Mouse (Mus musculus): ENCODE results near the gene Pde4a.
"Not testable (repeated sequence)": the region's sequence is repeated elsewhere in the genome, so short reads cannot be mapped to it uniquely, and the experiment has no call there.

The Pde4a gene

DNA sequence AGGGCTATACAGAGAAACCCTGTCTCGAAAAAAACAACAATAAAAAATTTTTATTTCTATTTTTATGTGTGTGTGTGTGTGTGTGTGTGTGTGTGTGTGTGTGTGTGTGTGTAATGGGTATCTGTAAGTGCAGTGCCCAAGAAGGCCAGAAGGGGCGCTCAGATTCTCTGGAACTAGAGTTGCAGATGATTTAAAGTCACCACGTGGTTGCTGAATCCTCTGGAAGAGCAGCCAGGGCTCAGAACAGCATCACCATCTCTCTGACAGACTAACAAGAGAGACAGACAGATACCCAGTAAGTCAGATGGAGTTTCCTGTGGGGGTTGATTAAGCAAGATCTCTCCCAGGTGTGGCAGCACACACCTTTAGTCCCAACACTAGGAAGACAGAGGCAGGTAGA is 54.3 kb downstream of the Pde4a start:
- no peak for DNase-seq (ENCODE audit: low read depth, low spot score)

DNA sequence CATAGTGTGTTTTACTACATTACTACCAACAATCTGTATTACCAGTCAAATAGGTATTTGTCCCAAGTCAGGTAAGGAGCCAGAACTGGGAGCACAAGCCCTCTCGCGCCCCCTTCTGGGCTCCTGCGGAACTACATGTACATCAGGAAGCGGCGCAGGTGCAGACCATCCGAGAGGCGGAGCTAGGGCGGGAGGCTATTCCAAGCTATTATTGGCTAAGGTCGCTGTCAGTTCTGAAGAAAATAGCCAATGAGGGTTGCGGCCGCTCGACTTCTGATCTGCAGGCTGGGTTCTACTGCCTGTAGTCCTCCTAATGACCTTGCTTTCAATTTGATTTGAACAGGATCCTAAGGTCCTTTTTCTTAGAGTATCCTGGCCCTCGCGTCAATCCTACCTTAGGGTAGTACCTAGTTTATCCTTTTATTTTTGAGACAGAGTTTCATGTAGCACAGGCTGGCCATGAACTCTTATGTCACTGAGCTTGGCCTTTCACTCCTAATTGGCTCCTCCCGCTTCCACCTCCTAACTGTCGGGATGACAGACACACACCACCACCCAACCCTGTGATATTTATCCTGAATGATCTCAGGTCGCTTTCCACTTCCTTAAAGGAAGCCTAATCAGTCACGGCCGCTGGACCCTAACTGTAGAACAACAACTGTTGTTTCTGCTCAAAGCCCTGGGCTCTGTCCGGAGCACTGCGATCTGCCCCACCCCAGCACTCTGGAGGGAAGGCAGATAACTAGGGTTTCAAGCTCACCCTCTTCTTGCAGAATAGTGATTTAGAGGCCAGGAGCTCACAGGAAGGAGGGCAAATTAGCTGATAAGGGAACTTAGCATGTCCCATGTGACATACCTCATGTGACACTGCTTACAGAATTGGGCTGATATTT is 55.2 kb downstream of the Pde4a start:
- DNase-seq (ENCODE audit: low read depth, low spot score) = no peak

DNA sequence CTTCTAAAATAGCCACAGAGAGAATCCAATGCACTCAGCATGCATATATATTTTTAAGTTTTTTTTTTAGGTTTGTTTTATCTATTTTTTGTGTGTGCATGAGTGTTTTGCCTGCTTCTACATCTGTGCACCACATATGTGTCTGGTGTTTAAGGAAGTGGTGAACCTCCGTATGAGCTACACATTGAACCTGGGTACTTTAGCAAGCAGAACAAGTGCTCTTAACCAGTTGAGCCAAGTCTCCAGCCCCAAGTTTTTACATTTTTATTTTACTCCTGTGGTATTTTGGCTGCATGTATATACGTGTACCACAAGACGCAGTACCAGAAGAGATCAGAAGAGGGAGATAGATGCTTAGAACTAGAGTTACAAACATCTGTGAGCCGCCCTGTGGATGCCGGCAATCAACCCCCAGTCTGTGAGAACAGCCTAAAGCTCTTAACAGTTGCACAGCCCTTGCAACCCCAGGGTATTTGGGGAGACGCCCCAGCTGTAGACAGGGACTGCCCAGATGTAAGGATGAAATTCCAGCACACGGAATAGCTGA is 55.9 kb downstream of the Pde4a start:
- no peak for DNase-seq (ENCODE audit: low read depth, low spot score)

DNA sequence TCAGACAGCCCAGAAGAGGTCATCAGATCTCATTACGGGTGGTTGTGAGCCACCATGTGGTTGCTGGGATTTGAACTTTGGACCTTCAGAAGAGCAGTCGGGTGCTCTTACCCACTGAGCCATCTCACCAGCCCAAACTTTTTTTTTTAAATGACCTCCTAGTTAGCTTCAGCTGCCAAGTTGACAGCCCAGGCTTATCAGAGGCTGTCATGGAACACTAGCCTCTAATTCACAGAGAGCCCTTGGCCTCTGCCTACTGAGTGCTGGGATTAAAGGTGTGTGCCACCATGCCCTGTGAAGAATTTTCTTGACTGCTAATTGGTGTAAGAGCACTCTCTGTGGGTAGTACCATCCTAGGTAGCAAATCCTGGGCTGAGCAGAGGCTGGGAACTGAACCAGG is 58.0 kb downstream of the Pde4a start:
- DNase-seq (ENCODE audit: low read depth, low spot score) = not testable (repeated sequence)

DNA sequence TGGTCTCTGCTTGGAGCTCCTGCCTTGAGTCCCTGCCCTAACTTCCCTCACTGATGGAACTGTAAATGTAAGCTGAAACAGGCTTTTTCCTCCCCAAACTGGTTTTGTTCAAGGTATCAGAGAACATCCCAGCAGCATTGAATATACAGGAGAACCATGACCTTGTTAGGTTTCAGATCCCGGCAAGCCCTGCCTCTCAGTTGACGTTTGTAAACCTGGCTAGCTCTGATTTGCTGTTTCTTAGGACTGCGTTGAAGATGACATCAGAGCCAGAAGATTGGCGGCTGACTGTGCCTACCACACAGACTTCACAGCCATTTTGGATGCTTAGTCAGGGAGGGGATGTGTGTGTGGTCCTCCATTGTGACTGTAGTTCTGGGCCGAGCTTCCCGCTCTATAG is 58.4 kb downstream of the Pde4a start:
- no peak for DNase-seq (ENCODE audit: low read depth, low spot score)

DNA sequence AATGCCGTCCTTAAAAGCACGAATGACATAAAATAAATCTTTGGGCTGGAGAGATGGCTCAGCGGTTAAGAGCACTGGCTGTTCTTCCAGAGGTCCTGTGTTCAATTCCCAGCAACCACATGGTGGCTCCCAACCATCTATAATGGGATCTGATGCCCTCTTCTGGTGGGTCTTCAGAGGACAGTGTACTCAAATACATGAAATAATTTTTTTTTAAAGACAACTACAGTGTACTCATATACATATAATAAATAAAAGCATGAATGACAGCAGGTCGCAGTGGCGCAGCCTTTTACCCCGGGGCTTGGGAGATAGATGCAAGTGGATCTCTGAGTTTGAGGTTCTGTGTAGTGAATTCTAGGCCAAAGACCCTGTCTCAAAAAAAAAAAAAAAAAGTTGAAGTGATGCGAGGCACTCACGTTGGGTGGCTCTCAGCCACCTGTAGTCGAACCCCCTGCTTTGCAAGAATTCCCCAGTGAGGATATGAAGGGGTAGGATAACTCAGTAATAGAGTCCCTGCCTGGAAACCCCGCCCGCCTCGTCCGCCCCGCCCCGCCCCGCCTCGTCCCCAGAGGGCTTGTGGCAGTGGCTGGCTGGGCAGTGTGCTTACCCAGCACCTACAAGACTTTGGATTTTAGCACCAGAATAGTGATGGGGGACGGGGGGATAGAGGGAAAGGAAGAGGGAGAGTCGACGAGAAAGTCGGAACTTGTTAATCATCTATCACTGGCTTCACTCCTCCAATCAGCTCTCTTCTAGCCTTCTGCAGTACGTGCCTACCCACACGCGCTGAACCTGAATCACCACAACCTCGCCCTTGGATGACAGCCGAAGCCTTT is 59.3 kb downstream of the Pde4a start:
- DNase-seq (ENCODE audit: low read depth, low spot score) = no peak

DNA sequence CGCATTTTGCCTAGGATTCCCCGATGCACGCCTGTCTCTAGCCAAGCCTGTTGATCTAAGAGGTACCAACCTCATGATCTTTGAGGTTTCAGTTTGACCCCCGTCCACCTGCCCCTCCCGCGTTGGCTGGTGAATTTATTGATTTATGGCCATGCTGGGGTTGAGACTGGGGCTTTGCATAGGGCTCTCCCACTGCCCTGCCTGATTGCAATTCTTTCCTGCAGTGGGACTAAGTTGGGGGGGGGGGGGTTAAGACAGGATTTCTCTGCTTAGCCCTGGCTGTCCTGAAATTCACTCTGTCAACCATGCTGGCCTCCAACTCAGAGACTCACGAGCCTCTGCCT is 59.9 kb downstream of the Pde4a start:
- DNase-seq (ENCODE audit: low read depth, low spot score) = no peak

DNA sequence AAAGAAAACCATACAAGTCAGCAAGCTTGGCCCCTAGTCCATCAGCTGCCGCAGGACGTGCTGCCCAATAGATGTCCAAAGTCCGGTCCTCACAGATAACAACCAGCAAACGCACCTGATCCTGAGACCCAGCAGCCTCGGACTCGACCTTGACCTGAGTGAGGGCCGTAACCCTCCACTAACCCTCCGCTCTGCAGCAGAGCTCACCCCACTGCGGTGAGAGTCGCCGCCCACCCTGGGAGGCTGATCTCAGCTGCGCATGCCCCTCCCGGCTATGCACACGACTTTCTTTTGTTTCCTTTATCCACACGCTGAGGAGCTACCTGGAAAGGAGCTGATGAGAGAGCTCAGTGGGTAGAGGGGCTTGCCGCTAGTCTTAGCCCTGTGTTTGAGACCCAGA is 61.8 kb downstream of the Pde4a start:
- no peak for DNase-seq (ENCODE audit: low read depth, low spot score)

DNA sequence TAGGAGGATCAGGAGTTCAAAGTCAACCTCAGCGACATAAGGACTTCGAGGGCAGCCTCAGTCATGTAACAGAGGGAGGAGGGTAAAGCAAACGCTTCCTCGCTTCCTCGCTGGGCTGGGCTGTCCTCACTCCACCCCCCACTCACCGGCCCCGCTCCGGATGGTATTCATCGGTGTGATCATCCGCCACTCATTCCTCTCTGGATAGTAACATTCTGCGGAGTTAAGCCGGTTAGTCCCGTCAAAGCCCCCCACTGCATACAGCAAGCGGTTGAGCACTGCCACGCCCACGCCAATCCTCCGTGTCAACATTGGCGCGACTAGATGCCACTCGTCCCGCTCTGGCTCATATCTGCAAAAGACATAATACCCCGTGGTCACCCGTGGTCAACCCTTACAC is 66.0 kb downstream of the Pde4a start:
- no peak for DNase-seq (ENCODE audit: low read depth, low spot score)

DNA sequence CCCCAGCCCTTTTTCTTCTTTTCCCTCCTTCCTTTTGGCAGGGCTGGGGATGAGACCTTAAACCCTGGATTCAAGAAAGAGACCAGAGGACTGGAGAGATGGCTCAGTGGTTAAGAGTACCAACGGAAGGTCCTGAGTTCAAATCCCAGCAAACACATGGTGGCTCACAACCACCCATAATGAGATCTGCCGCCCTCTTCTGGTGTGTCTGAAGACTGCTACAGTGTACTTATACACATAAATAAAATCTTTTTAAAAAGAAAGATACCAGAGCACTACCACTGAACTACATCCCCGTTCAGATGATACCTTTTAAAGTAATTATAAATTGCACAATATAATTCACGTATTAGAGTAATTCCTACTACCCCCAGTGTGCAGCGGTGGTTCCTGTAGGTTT is 67.4 kb downstream of the Pde4a start:
- DNase-seq (ENCODE audit: low read depth, low spot score) = no peak

DNA sequence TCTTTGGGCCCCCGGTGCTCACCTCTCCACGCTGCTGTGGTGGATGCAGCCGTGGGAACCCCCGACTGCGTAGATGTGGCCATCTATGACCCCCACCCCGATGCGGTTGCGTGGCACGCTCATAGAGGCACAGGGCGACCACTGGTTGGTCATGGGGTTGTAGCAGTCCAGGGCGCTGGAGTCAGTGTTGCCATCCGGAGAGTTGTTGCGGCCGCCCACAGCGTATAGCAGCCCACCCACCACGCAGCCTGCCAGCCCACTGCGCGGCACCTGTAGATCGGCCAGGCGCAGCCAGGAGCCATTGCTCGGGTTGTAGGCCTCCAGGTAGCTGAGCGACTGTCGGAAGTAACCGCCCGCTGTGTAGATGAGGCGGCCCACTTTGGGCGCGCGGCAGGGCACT is 67.9 kb downstream of the Pde4a start:
- no peak for DNase-seq (ENCODE audit: low read depth, low spot score)

DNA sequence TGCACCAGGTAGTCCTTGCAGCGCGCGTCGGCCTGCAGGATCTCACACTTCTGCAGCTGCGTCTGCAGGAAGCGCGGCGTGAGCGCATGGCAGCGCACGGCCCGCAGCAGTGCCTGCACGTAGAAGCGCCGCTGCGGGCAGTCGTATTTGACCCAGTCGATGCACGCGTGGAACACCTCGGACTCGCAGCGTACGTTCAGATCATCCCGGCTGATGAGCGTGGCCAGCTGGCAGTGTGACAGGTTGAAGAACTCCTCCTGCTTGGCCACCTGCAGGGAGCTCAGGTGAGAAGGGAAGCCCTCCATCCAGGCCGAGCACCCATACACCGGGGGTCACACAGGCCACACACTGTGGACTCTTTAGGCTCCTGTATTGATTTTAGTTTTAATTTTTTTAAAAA is 68.3 kb downstream of the Pde4a start:
- DNase-seq (ENCODE audit: low read depth, low spot score) = no peak

DNA sequence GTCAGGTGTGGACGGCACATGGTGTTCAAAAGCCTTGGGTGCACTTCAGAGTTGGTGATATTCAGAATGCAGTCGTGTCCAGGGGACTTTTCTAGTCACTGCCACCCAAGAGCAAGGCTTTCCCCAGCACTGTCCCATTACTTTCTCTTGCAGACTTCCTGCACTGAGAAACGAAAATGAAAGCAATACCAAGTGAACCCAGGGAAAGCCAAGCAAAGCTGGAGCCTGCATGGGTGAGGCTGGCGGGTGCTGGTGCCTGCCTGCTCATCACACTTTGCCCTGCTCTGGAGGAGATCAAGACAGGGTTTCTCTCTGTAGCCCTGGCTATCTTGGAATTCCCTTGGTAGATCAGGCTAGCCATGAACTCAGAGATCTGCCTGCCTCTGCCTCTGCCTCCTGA is 69.8 kb downstream of the Pde4a start:
- DNase-seq (ENCODE audit: low read depth, low spot score) = no peak

DNA sequence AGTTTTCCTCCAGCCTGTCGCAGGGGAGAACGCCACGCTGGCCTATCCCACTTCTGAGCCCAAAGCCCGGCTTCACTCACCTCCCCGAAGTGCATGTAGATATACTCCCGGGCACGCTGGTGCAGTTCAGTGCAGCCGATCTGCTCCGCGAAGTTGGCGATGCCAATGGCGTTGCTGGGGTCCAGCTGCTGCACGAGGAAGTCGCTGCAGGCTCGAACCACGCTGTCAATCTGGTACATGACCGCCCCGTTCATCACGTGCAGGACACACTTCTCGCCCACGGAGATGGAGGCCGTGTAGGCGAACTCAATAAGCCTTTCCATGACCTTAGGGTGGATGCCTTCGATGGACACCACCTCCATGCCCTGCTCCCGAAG is 71.5 kb downstream of the Pde4a start:
- no peak for DNase-seq (ENCODE audit: low read depth, low spot score)

DNA sequence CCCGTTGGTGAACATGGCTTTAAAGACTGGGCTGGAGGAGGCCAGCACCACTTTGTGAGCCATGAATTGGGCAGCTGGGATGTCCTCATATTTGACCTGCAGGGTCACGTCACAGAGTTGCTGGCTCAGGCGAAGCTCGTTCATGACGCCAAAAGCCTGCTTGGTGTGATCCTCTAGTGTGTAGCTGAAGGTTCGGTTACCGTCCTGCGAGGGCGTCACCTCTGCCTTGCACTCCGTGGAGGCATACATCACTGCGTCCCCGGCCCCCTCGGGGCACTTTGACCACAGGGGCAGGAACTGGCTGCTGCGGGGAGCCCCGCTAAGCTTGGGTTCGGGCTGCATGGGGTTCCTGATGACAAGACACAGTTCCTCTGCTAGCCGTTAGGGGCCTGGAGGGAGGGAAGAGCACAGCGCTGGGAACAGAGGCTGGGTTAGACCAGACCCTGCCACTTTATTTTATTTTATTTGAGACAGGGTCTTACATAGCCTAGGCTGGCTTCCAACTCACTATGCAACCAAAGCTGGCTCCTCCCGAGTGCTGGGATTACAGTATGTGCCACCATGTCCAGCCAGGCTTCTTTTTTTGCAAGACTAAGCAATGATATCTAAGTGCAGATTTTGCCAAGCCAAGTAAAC is 72.0 kb downstream of the Pde4a start:
- no peak for DNase-seq (ENCODE audit: low read depth, low spot score)

DNA sequence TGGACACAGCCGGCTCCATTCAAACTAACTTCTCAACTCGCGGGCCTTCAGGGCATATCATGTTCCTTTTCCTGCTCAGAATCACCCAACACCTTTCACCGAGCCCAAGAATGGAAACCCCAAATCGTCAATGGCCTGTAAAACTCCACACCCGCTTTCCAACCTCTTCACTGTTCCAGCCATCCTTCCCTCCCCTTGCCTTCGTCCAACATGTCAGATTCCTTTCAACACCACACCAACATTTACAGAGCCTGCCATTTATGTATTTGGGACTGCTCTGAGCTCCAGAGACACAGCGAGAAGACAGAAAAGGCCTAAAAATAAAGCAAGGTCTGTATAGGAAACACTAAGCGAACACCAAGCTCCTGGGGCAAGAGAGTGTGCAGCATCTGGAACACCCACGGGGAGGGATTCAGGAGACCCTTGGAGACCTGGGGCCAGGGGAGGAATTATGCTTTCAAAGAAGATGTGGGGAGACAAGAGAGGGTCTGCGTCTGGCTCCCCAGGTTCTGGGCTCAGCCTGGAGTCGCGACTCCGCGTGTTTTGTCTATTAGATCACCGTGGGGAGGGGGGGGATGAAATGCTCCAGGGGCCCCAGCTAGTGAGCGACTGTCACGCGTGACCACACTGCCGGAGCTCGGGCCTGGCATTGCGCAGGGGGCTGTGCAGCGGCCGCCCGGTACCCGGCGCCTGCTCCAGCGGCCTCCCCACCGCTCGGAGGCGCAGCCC is 72.7 kb downstream of the Pde4a start:
- DNase-seq (ENCODE audit: low read depth, low spot score) = no peak

DNA sequence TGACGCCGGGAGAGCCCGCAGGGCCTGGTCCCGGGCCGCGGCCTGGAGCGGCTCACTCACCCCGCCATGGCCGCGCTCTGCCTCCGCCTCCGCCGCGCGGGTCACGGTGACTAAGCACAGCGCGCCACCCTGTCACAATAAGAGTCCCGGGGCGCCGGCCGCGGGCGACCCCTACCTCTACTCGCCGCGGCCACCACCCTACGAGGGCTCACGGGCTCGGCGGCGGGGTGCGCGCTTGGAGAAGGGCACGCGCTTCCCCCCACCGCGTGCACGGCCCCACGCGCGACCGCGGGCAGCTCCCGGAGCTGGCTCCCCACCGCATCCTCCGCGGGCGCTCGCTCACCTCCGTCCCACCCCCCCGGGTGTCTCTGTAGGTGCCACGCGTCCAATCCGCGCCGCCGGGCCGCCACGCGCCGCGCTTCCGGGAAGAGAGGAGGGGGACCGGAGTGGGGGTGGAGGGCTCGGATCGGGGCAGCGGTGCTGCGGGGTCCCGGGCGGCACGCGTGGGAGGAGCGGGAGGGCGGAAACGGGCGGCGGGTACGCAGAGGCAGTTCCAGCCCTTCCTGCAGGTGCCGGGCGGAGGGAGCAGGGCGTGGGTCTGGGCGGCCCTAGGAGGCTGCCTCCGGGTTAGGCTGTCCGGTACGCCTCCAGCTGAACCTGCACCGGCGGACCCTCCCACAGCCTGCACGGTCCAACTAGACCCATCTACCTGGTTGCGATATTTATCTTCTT is 73.4 kb downstream of the Pde4a start, which contains the start of gene Keap1:
Keap1 (minus strand) TSS at position 629 of the 732 bp plus-strand sequence.
- DNase-seq (ENCODE audit: low read depth, low spot score) = no peak

DNA sequence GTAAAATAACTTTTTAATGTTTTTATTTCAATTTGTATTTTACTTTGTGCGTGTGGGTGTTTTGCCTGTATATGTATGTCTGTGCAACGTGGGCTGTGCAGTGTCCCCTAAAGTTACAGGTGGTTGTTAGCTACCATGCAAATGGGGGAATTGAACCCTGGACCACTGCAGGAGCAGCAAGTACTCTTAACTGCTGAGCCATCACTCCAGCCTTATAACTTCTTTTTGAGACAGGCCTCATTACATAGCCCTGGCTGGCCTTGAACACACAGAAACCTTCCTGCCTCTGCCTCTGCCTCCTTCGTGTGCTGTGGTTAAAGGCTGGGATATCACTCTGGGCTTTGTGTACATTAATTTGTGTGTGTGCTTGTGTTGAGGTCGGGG is 73.9 kb downstream of the Pde4a start:
- no peak for DNase-seq (ENCODE audit: low read depth, low spot score)

DNA sequence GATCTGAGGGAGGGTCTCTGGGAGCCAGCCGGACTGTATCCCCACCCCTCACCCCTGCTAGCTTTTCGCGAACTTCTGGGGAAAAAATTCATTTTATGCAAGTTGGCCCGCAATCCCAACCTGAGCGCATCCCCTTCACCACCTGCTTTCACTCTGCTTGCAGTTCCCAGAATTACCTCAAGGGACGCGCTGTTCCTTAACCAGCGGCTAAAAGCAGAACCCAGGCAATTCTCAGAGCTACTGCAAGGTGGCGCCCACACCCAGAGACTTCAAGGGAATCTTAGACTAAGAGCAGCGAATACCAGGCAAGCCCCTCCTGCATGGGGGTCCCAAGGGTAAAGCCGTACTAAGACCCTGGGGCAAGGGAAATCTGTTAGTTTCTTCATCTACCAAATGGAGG is 75.8 kb downstream of the Pde4a start:
- no peak for DNase-seq (ENCODE audit: low read depth, low spot score)

DNA sequence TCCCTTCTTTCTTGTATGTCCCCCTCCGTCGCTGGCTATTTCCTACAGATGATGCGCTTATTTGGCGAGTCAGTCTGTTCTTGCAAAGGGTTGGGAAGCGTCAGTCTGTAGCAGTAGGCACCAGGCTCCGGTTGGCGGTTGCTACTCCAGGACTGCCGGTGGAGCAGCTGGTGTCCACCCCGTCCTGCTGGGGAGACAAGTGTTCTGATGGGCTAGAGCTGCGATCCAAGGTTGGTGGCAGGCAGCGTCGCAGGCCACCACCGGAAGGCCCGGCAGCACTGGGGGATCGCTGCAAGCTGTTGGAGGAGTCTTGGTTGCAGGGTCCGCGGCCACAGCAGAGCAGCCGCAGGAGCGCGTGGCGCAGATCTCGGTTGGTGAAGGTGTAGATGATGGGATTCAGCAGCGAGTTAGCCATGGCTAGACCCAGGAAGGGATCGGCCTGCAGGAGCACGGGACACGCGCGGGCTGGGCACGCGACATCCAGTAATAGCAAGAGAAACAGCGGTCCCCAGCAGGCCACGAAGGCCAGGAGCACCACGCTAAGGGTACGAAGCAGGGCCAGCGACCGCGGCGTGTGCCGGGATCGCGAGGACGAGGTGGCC is 78.4 kb downstream of the Pde4a start:
- DNase-seq (ENCODE audit: low read depth, low spot score) = no peak
